Mouse (Mus musculus) 416B (cell line): ENCODE measurements around the gene Tmem238.
A peak's percentile ranks its signal among the peaks of the same experiment; 100 is the strongest.

Experiments
- DNase-seq: peaks from one replicate; pipeline ENCODE4 v3.0.0; 2011; ENCODE audit warnings: low read depth

Tmem238 gene

GRCm38 (mm10) chr7:4746326-4746980, 43.0 kb downstream of the Tmem238 start:
- DNase-seq, result no peak

- no peak for DNase-seq
Measured at GRCm38 (mm10) chr7:4744886-4745285, 44.6 kb downstream of the Tmem238 start.

- DNase-seq, result no peak
Measured at GRCm38 (mm10) chr7:4743354-4743753, 46.1 kb downstream of the Tmem238 start.

- no peak for DNase-seq
Measured at GRCm38 (mm10) chr7:4742482-4742819, 47.0 kb downstream of the Tmem238 start.

- DNase-seq, result no peak
Measured at GRCm38 (mm10) chr7:4741672-4742481, 47.6 kb downstream of the Tmem238 start.

- peak; percentile 75 for DNase-seq
Measured at GRCm38 (mm10) chr7:4741151-4741550, 48.3 kb downstream of the Tmem238 start.

GRCm38 (mm10) chr7:4740309-4740727, 49.1 kb downstream of the Tmem238 start:
- DNase-seq, result no peak

- peak; percentile 100 for DNase-seq
Measured at GRCm38 (mm10) chr7:4739544-4740275, 49.7 kb downstream of the Tmem238 start, which contains the start of gene Kmt5c. Gene Kmt5c (plus strand): TSS chr7:4740115.

- DNase-seq, result peak; percentile 22
Measured at GRCm38 (mm10) chr7:4739041-4739543, 50.4 kb downstream of the Tmem238 start.
